Mouse (Mus musculus) myocyte (in vitro differentiated cells): ENCODE results near the gene Mylk3.

Source experiments
- CEBPB ChIP-seq: IDR thresholded peaks from 2 replicates; pipeline ENCODE4 v1.6.1; 2011; ENCODE audit warnings: mild to moderate bottlenecking, moderate library complexity; ENCODE audit not compliant: poor library complexity, insufficient read depth, severe bottlenecking
- MYOG ChIP-seq, 3 experiments: IDR thresholded peaks; one replicate each; pipeline ENCODE4 v1.6.1; 2011; ENCODE audit warnings: control low read depth in 2 of 3, low read depth in 2 of 3, mild to moderate bottlenecking in 2 of 3; ENCODE audit not compliant: insufficient read length in 2 of 3, control insufficient read depth in 1 of 3, insufficient read depth in 1 of 3
- POLR2A ChIP-seq: IDR thresholded peaks from one replicate; pipeline ENCODE4 v1.6.1; 2011; ENCODE audit warnings: low read depth, mild to moderate bottlenecking, control low read depth, moderate library complexity; ENCODE audit not compliant: insufficient read length
- POLR2AphosphoS2 ChIP-seq: IDR thresholded peaks from one replicate; pipeline ENCODE4 v1.6.1; 2011; ENCODE audit warnings: low read depth, control low read depth; ENCODE audit not compliant: insufficient read length
- REST ChIP-seq: IDR thresholded peaks from one replicate; pipeline ENCODE4 v1.6.1; 2011; ENCODE audit warnings: mild to moderate bottlenecking, control low read depth, moderate library complexity; ENCODE audit not compliant: insufficient read depth, insufficient read length
- USF1 ChIP-seq: IDR thresholded peaks from one replicate; pipeline ENCODE4 v1.6.1; 2011; ENCODE audit warnings: low read depth, mild to moderate bottlenecking, control low read depth, moderate library complexity

DNA sequence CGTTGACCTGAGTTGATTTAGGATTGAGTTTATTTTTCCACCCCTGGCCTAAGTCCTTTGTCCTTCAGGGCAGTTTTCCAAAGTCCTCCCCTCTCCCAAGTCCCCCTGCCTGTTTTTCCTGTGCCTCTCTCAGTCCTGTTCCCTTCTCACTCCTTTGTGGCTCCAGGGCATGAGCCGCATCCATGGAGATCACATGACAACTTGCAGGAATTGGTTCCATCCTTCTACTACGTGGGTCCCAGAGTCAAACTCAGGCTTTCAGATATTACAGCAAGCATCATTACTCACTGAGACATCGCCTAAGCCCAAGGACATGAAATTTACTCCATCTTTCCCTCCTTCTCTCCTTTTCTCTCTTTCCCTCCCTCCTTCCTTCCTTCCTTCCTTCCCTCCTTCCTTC, 23.9 kb downstream of the Mylk3 start:
- TF ChIP-seq POLR2A: no peak
- TF ChIP-seq MYOG (IDR thresholded peaks at IDR 0.05; ENCODE audit: control insufficient read depth in 1 of 3, insufficient read depth in 1 of 3, insufficient read length in 2 of 3, low read depth in 2 of 3): no peak
- TF ChIP-seq USF1: no peak
- TF ChIP-seq CEBPB: no peak
- TF ChIP-seq POLR2AphosphoS2: no peak
- TF ChIP-seq REST: no peak
